Mouse (Mus musculus): ENCODE results near the gene Tspan15. TPM values are rescaled to one million over a fixed set of nuclear protein-coding genes. Genes with fewer than 3 reads are reported as not detected.
A peak's percentile ranks its signal among the peaks of the same experiment; 100 is the strongest.

Gene Tspan15
- polyA plus RNA-seq, 1 experiment = 177 TPM

DNA sequence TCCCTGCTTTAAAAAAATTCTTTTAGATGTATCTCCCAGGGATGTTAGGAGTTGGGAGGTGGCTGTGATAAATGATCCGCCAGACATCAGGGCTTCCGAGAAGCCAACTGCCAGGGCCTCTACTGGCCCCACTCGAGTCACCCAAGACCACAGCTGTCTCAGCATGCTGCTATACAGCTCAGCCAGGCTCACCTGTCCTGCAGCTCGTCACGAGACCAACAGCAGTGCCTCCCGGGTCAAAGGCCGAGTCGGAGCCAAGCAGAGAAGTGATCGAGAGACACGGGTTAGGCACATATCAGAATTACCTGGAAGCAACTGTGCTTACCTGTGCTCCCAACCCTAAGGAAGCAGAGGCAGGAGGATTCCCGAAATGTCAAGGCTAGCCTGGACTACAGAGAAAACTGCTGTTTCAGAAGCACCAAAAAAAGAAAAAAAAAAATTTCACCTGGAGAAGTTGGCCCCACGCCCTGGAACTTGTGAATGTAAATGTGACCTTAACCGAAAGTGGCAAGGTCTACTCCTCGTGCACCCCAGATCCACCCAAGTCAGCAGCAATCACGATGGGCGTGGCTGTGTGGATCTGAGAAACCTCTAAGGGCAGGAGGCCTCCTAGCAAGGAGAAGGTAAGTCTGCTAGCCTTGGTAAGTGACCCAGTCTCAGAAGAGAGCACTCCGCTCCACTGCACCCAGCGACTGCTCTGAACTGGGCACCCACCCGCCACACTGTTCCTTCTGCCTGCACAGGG, 12.8 kb downstream of the Tspan15 start:
- TF ChIP-seq POLR2A (IDR thresholded peaks at IDR 0.05; ENCODE audit: borderline replicate concordance, extremely low read depth, low read depth, low read length) (no peak), CTCF (IDR thresholded peaks at IDR 0.05; ENCODE audit: insufficient read depth, low read length) (no peak)

GRCm38 (mm10) chr10:62217196-62217595, 13.9 kb downstream of the Tspan15 start:
- WGBS = 36% methylated on average over 8 of the region's 8 CpGs
- DNase-seq = no peak
- H3K4me1 ChIP-seq (ENCODE audit: control insufficient read depth, insufficient read depth, low read length) = peaks cover 17% of the 10 kb centered on the region
- no peak overlapping the region for H3K4me3 ChIP-seq (replicated peaks; ENCODE audit: extremely low read depth, low read depth, low read length)
- peak; percentile 53; the same call in 1 of the 2 replicates for TF ChIP-seq POLR2A (IDR thresholded peaks at IDR 0.05; ENCODE audit: borderline replicate concordance, extremely low read depth, low read depth, low read length)
- no peak for TF ChIP-seq CTCF (IDR thresholded peaks at IDR 0.05; ENCODE audit: insufficient read depth, low read length)

More for the DNA sequence above, 12.8 kb downstream of the Tspan15 start:
- no peak for DNase-seq
- 73% methylated on average over 19 of the region's 19 CpGs for WGBS
- Histone ChIP-seq H3K4me3 (replicated peaks; ENCODE audit: extremely low read depth, low read depth, low read length) (no peak overlapping the region), H3K4me1 (ENCODE audit: control insufficient read depth, insufficient read depth, low read length) (peaks cover 17% of the 10 kb centered on the region)

GRCm38 (mm10) chr10:62216595-62216994, 14.5 kb downstream of the Tspan15 start:
- DNase-seq = no peak
- Histone ChIP-seq H3K4me3 (replicated peaks; ENCODE audit: extremely low read depth, low read depth, low read length) (no peak overlapping the region), H3K4me1 (ENCODE audit: control insufficient read depth, insufficient read depth, low read length) (peaks cover 15% of the 10 kb centered on the region)
- TF ChIP-seq POLR2A (IDR thresholded peaks at IDR 0.05; ENCODE audit: borderline replicate concordance, extremely low read depth, low read depth, low read length) = no peak
- no peak for TF ChIP-seq CTCF (IDR thresholded peaks at IDR 0.05; ENCODE audit: insufficient read depth, low read length)
- 32% methylated on average over 5 of the region's 5 CpGs for WGBS

DNA sequence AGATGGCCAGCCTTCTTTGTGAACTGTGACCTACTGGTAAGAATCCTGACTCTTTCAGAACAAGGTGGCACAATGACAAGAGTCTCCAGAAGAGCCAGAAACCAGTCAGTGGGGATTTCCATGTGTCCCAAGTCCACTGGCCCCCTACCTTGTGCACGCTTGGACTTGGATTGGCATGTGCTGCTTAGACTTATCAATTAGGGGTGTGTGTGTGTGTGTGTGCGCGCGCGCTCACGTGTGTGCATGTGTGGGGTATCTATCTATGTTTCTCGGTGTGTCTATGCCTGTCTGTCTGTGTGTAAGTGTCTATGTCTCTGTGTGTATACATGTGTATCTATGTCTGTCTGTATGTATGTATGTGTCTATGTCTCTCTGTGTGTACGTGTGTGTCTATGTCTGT, 15.4 kb downstream of the Tspan15 start:
- no peak overlapping the region for H3K4me3 ChIP-seq (replicated peaks; ENCODE audit: extremely low read depth, low read depth, low read length)
- TF ChIP-seq CTCF (IDR thresholded peaks at IDR 0.05; ENCODE audit: insufficient read depth, low read length) = no peak
- TF ChIP-seq POLR2A (IDR thresholded peaks at IDR 0.05; ENCODE audit: borderline replicate concordance, extremely low read depth, low read depth, low read length) = no peak
- DNase-seq = no peak
- H3K4me1 ChIP-seq (ENCODE audit: control insufficient read depth, insufficient read depth, low read length) = peaks cover 12% of the 10 kb centered on the region
- 91% methylated on average over 8 of the region's 8 CpGs for WGBS

DNA sequence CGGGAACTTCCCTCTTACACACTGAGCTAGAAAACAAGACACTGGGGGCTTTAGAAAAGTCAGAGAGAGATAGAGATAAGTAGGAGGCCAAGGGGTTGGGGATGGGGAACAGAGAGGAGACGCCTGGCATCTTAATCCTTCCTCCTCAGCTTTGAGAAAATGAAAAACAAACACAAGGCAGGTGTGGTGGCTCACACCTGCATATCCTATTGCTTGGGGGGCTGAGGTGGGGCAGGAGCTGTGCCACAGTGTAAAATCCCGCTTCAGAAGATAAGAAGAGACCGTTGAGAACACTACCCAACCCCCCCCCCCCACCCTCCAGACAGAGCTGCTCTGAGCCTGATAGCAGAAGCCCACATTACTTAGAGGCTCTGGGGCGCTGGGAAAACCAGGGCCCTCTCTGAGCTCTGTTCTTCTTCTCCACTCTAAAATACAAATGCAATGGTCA, 15.9 kb downstream of the Tspan15 start:
- 58% methylated on average over 5 of the region's 5 CpGs for WGBS
- Histone ChIP-seq H3K4me3 (replicated peaks; ENCODE audit: extremely low read depth, low read depth, low read length) (no peak overlapping the region), H3K4me1 (ENCODE audit: control insufficient read depth, insufficient read depth, low read length) (peaks cover 12% of the 10 kb centered on the region)
- TF ChIP-seq POLR2A (IDR thresholded peaks at IDR 0.05; ENCODE audit: borderline replicate concordance, extremely low read depth, low read depth, low read length) (no peak), CTCF (IDR thresholded peaks at IDR 0.05; ENCODE audit: insufficient read depth, low read length) (no peak)
- DNase-seq = no peak

DNA sequence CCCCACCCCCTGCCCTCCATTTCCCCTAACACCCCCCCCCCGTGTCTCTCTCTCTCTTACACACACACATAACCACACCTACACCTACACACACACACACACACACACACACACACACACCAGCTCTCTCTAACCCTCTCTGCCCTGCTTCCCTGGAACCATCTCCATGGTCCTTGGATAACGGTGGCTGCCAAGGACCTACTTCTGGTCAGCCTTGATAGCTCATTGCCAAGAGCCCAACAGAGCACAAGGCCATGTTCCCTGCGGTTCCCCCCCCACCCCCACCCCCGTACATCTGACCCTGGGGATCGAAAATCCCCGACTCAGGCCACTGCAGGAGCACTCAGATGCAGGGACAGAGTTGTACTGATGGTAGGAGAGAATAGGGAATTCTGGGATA, 19.7 kb downstream of the Tspan15 start:
- DNase-seq = no peak
- WGBS = 45% methylated on average over 6 of the region's 6 CpGs
- TF ChIP-seq CTCF (IDR thresholded peaks at IDR 0.05; ENCODE audit: insufficient read depth, low read length) (no peak), POLR2A (IDR thresholded peaks at IDR 0.05; ENCODE audit: borderline replicate concordance, extremely low read depth, low read depth, low read length) (no peak)
- no peak overlapping the region for H3K4me3 ChIP-seq (replicated peaks; ENCODE audit: extremely low read depth, low read depth, low read length)
- peaks cover 7% of the 10 kb centered on the region for H3K4me1 ChIP-seq (ENCODE audit: control insufficient read depth, insufficient read depth, low read length)

- TF ChIP-seq POLR2A (IDR thresholded peaks at IDR 0.05; ENCODE audit: borderline replicate concordance, extremely low read depth, low read depth, low read length) = no peak
- no peak for TF ChIP-seq CTCF (IDR thresholded peaks at IDR 0.05; ENCODE audit: insufficient read depth, low read length)
- 46% methylated on average over 10 of the region's 10 CpGs for WGBS
- Histone ChIP-seq H3K4me1 (ENCODE audit: control insufficient read depth, insufficient read depth, low read length) (peaks cover 7% of the 10 kb centered on the region), H3K4me3 (replicated peaks; ENCODE audit: extremely low read depth, low read depth, low read length) (no peak overlapping the region)
- no peak for DNase-seq
Observed at GRCm38 (mm10) chr10:62208241-62208896, 22.7 kb downstream of the Tspan15 start.

- Histone ChIP-seq H3K4me1 (ENCODE audit: control insufficient read depth, insufficient read depth, low read length) (no peaks in the 10 kb centered on the region), H3K4me3 (replicated peaks; ENCODE audit: extremely low read depth, low read depth, low read length) (no peak overlapping the region)
- 75% methylated on average over 6 of the region's 6 CpGs for WGBS
- TF ChIP-seq CTCF (IDR thresholded peaks at IDR 0.05; ENCODE audit: insufficient read depth, low read length) (no peak), POLR2A (IDR thresholded peaks at IDR 0.05; ENCODE audit: borderline replicate concordance, extremely low read depth, low read depth, low read length) (no peak)
- DNase-seq = no peak
Observed at GRCm38 (mm10) chr10:62202574-62202973, 28.5 kb downstream of the Tspan15 start.

GRCm38 (mm10) chr10:62198891-62199290, 32.2 kb downstream of the Tspan15 start:
- 41% methylated on average over 1 of the region's 1 CpGs for WGBS
- H3K4me3 ChIP-seq (replicated peaks; ENCODE audit: extremely low read depth, low read depth, low read length) = no peak overlapping the region

More at GRCm38 (mm10) chr10:62198891-62199290, 32.2 kb downstream of the Tspan15 start:
- DNase-seq = no peak
- H3K4me1 ChIP-seq (ENCODE audit: control insufficient read depth, insufficient read depth, low read length) = peaks cover 6% of the 10 kb centered on the region
- no peak for TF ChIP-seq POLR2A (IDR thresholded peaks at IDR 0.05; ENCODE audit: borderline replicate concordance, extremely low read depth, low read depth, low read length)
- no peak for TF ChIP-seq CTCF (IDR thresholded peaks at IDR 0.05; ENCODE audit: insufficient read depth, low read length)

All from lung, adult 2 months (tissue).